Mouse (Mus musculus) midbrain, embryonic 14.5 days (tissue): Measurements from ENCODE around the gene Foxc1. TPM values are rescaled to one million over a fixed set of nuclear protein-coding genes. Genes with fewer than 3 reads are reported as not detected.

ENCODE experiments used
- ATAC-seq: fragments of 200-750 bp; cut with Nextera tagmentation; 2 replicates; pipeline ENCODE4 v1.8.0; 2017; ENCODE audit warnings: moderate number of reproducible peaks, moderate library complexity; ENCODE audit not compliant: low FRiP score, low TSS enrichment
- DNase-seq: peaks from one replicate; pipeline ENCODE4 v3.0.0-alpha.2; 2015
- H3K27ac ChIP-seq: fragments of 300-500 bp; sonication (generic); replicated peaks from 2 replicates; pipeline ENCODE4 v1.5.1; 2014; ENCODE audit warnings: mild to moderate bottlenecking, low read depth, low read length, moderate library complexity
- H3K27me3 ChIP-seq: fragments of 300-500 bp; sonication (generic); 2 replicates; pipeline ENCODE4 v1.6.1; 2014; ENCODE audit warnings: low read length, control low read depth, mixed read lengths; ENCODE audit not compliant: control insufficient read depth, insufficient read depth
- H3K36me3 ChIP-seq: fragments of 300-500 bp; sonication (generic); 2 replicates; pipeline ENCODE4 v1.6.1; 2014; ENCODE audit warnings: low read length, control low read depth; ENCODE audit not compliant: control insufficient read depth, insufficient read depth
- H3K4me1 ChIP-seq: fragments of 300-500 bp; sonication (generic); 2 replicates; pipeline ENCODE4 v1.6.1; 2014; ENCODE audit warnings: mild to moderate bottlenecking, antibody characterized with exemption, low read length, control low read depth; ENCODE audit not compliant: control insufficient read depth, insufficient read depth
- H3K4me2 ChIP-seq: fragments of 300-500 bp; sonication (generic); 2 replicates; pipeline ENCODE4 v1.6.1; 2014; ENCODE audit warnings: mild to moderate bottlenecking, low read length, moderate library complexity
- H3K4me3 ChIP-seq: fragments of 300-500 bp; sonication (generic); replicated peaks from 2 replicates; pipeline ENCODE4 v1.5.1; 2014; ENCODE audit warnings: low read depth, low read length
- H3K9ac ChIP-seq: fragments of 300-500 bp; sonication (generic); replicated peaks from 2 replicates; pipeline ENCODE4 v1.6.1; 2014; ENCODE audit warnings: mild to moderate bottlenecking, low read length, moderate library complexity
- H3K9me3 ChIP-seq: fragments of 300-500 bp; sonication (generic); 2 replicates; pipeline ENCODE4 v1.6.1; 2016; ENCODE audit warnings: low read length, control low read depth, mixed read lengths; ENCODE audit not compliant: control insufficient read depth
- WGBS: fragments of 180-500 bp; shearing (Covaris S2); extraction: QIAGEN DNeasy Blood & Tissue Kit; methylation state at CpG from one replicate; pipeline ENCODE4 v1.1.7; 2014; 5-methylcytosine and 5-hydroxymethylcytosine counted together
- polyA plus RNA-seq: library from polyadenylated mRNA; unstranded; fragments of >200 nt; fragmentation: Nextera tagmentation; extraction: Ambion mirVana; gene quantifications from 2 replicates; pipeline ENCODE4 v1.2.1, GENCODE M21; 2014

Foxc1 gene
- polyA plus RNA-seq, 1 experiment from 2014 or later: 1.7 TPM

DNA sequence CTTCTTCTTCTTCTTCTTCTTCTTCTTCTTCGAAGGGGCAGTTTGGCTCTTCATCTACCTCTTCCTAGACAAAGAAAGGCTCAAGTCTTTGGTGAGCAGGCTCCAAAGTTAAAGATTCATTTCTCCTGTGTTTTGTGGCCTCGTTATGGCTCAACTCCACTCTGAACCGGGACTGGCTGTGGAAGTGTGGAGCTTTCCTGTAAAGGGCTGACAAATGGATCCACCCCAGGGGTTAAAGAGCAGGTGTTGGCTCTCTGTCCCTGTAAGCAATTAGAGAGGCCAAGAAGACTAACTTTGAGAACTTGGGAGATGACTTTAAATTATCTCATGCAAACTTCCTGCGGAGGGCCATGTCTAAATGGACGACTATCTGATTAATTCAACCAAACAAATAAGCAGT is 4.0 kb upstream of the Foxc1 start:
- 8% methylated on average over 5 of the region's 5 CpGs for WGBS

DNA sequence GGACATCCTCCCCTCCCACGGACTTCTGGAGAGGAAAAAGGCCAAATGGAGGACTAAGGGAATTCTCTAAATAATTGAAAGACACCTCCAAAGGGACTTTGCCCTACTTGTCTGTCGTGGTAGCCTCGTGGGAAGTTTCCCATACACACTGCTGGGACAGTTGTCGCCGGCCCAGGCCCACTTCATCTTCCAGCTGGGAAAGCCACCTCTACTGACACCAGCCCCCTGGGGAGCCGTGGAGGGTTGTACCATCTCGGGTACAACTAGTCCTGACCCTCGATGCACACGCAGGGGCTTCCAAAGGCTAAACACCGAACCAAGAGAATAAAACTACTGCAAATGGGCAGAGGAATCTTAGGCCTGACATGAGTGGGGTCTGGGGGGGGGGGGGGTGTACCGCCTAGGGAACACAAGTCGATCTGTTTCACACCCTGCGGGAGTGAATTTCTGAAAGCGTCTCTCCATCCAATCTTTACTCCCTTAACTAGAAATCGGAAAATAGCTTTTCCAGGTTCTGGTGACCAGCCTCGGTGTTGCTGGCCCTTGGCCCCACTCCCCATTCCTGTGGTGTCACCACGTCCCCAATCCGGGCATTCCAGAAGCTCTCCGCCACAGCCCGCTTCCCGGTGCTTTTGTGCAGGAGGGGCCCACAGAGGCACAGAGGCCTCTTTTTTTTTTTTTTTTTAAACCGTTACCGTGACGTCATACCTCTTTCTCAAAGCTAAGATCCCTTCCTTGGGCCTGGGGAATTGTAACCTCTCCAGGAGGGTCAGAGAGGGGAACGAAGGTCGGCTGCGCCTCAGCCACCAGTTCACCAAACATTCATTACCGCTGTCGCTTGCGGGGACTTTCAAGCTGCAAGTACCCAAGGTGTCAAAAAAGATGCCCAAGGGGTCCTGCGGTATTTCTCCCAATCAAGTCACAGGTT is 3.0 kb upstream of the Foxc1 start:
- H3K4me2 ChIP-seq: no peak overlapping the region
- H3K27me3 ChIP-seq: peaks cover 95% of the 10 kb centered on the region
- no peak overlapping the region for H3K4me3 ChIP-seq
- ATAC-seq (no peak), DNase-seq (no peak)
- H3K9me3 ChIP-seq: no peaks in the 10 kb centered on the region
- H3K9ac ChIP-seq: no peak overlapping the region
- H3K27ac ChIP-seq: no peak overlapping the region
- under 1% methylated on average over 31 of the region's 31 CpGs for WGBS
- H3K36me3 ChIP-seq: no peaks in the 10 kb centered on the region
- peaks cover 11% of the 10 kb centered on the region for H3K4me1 ChIP-seq

More for the DNA sequence above, 4.0 kb upstream of the Foxc1 start:
- no peak overlapping the region for H3K4me3 ChIP-seq
- no peak for ATAC-seq
- no peak overlapping the region for H3K27ac ChIP-seq
- no peak overlapping the region for H3K4me2 ChIP-seq
- H3K9ac ChIP-seq: no peak overlapping the region
- no peaks in the 10 kb centered on the region for H3K36me3 ChIP-seq
- H3K9me3 ChIP-seq: no peaks in the 10 kb centered on the region
- no peak for DNase-seq
- H3K4me1 ChIP-seq: peaks cover 7% of the 10 kb centered on the region; the same call in 1 of the 2 replicates
- H3K27me3 ChIP-seq: peaks cover 87% of the 10 kb centered on the region

DNA sequence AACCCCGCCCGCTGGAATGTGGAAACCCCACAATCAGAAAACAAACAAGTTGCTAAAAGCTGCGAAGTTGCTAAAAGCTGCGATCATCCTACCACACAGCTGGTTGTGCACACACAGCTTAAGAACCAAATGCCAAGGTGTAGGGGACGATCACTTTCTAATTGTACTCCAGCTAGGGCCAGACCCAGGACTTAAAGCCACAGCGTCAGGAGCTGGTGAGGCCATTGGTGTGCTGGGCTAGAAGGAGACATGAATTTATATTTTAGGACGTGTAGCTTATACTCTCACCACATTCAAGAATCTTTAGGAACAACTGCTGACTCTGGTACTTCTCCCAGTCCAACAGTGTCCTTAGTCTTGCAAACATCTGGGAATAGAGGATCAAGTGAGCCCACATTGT is 1.9 kb upstream of the Foxc1 start:
- no peak overlapping the region for H3K27ac ChIP-seq
- H3K4me3 ChIP-seq: no peak overlapping the region
- 0% methylated on average over 7 of the region's 7 CpGs for WGBS
- peaks cover 91% of the 10 kb centered on the region for H3K27me3 ChIP-seq
- no peak overlapping the region for H3K4me2 ChIP-seq
- no peak for ATAC-seq
- no peak overlapping the region for H3K9ac ChIP-seq
- no peaks in the 10 kb centered on the region for H3K9me3 ChIP-seq
- DNase-seq: no peak
- peaks cover 11% of the 10 kb centered on the region for H3K4me1 ChIP-seq
- no peaks in the 10 kb centered on the region for H3K36me3 ChIP-seq

DNA sequence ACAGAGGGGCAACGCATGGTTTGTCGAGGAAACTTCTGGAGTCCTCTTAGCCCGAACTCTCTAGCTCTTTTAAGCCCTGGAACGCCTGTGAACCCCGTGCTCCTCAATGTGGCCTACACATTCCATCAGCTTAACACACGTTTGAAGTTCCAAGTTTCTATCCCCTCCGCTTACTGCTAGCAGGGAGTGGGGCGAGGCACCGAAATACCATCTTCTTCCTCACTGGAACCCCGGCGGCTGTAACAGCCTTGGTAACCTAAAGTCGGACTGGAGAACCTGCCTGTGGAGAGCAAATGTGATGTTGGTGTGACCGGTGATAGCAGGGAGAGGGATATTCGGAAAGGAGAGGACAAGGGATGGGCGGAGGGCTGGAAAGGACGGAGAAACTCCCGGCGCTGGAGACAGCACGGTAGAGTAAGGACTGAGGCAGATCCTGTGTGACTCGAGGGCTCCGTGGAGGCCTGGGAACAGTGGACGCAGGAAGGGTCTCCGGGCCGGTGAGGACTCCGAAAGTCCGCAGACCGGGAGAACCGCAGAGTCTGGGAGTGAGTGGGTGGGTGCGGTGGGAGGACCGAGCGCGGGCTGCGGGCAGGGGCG is 504 bp upstream of the Foxc1 start:
- Histone ChIP-seq H3K4me2 (peak overlapping the region; percentile 70), H3K27ac (no peak overlapping the region), H3K27me3 (peaks cover 86% of the 10 kb centered on the region), H3K4me1 (peaks cover 9% of the 10 kb centered on the region), H3K9me3 (no peaks in the 10 kb centered on the region), H3K36me3 (no peaks in the 10 kb centered on the region), H3K4me3 (peak overlapping the region; percentile 38), H3K9ac (no peak overlapping the region)
- DNase-seq (no peak), ATAC-seq (peak; percentile 15)
- WGBS: under 1% methylated on average over 34 of the region's 34 CpGs

DNA sequence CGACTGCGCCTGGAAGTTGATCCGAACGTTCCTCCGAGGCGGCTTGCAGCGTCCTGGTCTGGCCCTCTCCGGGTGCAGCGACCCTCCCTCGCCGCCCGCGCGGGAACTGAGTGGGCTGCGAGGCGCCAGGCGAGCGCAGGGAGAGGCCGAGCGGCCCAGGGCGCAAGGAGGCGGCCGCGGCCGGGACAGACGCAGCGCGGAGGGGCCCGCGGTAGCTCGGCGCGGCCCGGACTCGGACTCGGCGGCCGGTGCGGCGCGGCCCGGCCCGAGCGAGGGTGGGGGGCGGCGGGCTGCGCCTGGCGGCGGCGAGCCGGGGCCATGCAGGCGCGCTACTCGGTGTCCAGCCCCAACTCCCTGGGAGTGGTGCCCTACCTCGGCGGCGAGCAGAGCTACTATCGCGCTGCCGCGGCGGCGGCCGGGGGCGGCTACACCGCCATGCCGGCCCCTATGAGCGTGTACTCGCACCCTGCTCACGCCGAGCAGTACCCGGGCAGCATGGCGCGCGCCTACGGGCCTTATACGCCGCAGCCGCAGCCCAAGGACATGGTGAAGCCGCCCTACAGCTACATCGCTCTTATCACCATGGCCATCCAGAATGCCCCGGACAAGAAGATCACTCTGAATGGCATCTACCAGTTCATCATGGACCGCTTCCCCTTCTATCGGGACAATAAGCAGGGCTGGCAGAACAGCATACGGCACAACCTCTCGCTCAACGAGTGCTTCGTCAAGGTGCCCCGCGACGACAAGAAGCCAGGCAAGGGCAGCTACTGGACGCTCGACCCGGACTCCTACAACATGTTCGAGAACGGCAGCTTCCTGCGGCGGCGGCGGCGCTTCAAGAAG is 680 bp downstream of the Foxc1 start:
- WGBS: under 1% methylated on average over 101 of the region's 101 CpGs
- peak; percentile 41 for ATAC-seq

DNA sequence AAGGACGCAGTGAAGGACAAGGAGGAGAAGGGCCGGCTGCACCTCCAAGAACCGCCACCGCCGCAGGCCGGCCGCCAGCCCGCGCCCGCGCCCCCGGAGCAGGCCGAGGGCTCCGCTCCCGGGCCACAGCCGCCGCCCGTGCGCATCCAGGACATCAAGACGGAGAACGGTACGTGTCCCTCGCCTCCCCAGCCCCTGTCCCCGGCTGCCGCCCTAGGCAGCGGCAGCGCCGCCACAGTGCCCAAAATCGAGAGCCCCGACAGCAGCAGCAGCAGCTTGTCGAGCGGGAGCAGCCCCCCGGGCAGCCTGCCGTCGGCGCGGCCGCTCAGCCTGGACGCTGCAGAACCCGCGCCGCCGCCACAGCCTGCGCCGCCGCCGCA is 1.3 kb downstream of the Foxc1 start:
- peak overlapping the region; percentile 70 for H3K4me2 ChIP-seq
- H3K9me3 ChIP-seq: no peaks in the 10 kb centered on the region
- peaks cover 86% of the 10 kb centered on the region for H3K27me3 ChIP-seq
- peak overlapping the region; percentile 38 for H3K4me3 ChIP-seq
- DNase-seq (no peak), ATAC-seq (no peak)
- H3K36me3 ChIP-seq: no peaks in the 10 kb centered on the region
- under 1% methylated on average over 43 of the region's 47 CpGs for WGBS
- peak overlapping the region; percentile 29; the same call in 1 of the 2 replicates for H3K9ac ChIP-seq
- peaks cover 9% of the 10 kb centered on the region for H3K4me1 ChIP-seq
- peak overlapping the region; percentile 49 for H3K27ac ChIP-seq

More for the DNA sequence above, 680 bp downstream of the Foxc1 start:
- Histone ChIP-seq H3K27me3 (peaks cover 86% of the 10 kb centered on the region), H3K9ac (peak overlapping the region; percentile 49; the same call in 1 of the 2 replicates), H3K4me1 (peaks cover 9% of the 10 kb centered on the region), H3K36me3 (no peaks in the 10 kb centered on the region), H3K4me2 (peak overlapping the region; percentile 70), H3K27ac (peak overlapping the region; percentile 57), H3K4me3 (peak overlapping the region; percentile 38), H3K9me3 (no peaks in the 10 kb centered on the region)
- DNase-seq: peak; percentile 56

DNA sequence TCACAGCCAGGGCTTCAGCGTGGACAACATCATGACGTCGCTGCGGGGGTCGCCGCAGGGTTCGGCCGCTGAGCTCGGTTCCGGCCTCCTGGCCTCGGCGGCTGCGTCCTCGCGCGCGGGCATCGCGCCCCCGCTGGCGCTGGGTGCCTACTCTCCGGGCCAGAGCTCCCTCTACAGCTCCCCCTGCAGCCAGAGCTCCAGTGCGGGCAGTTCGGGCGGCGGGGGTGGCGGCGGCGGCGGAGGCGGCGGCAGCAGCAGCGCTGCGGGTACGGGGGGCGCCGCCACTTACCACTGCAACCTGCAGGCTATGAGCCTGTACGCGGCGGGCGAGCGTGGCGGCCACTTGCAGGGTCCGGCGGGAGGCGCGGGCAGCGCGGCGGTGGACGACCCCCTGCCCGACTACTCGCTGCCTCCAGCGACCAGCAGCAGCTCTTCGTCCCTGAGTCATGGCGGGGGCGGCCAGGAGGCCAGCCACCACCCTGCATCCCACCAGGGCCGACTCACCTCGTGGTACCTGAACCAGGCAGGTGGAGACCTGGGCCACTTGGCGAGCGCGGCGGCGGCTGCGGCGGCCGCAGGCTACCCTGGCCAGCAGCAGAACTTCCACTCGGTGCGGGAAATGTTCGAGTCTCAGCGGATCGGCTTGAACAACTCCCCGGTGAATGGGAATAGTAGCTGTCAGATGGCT is 1.8 kb downstream of the Foxc1 start:
- H3K4me1 ChIP-seq: peaks cover 9% of the 10 kb centered on the region
- H3K27ac ChIP-seq: peak overlapping the region; percentile 49
- H3K9ac ChIP-seq: peak overlapping the region; percentile 29; the same call in 1 of the 2 replicates
- no peaks in the 10 kb centered on the region for H3K9me3 ChIP-seq
- H3K27me3 ChIP-seq: peaks cover 86% of the 10 kb centered on the region
- 1% methylated on average over 62 of the region's 73 CpGs for WGBS
- H3K4me2 ChIP-seq: peak overlapping the region; percentile 70
- H3K36me3 ChIP-seq: no peaks in the 10 kb centered on the region
- peak; percentile 49 for DNase-seq
- peak overlapping the region; percentile 38 for H3K4me3 ChIP-seq
- ATAC-seq: no peak
